Mouse (Mus musculus) myocyte (in vitro differentiated cells): ENCODE measurements around the gene Krt87.

ENCODE experiments used
- CEBPB ChIP-seq: IDR thresholded peaks from 2 replicates; pipeline ENCODE4 v1.6.1; 2011; ENCODE audit warnings: mild to moderate bottlenecking, moderate library complexity; ENCODE audit not compliant: poor library complexity, insufficient read depth, severe bottlenecking
- E2F4 ChIP-seq: IDR thresholded peaks from one replicate; pipeline ENCODE4 v1.6.1; 2011; ENCODE audit warnings: mild to moderate bottlenecking, control low read depth, moderate library complexity; ENCODE audit not compliant: insufficient read depth
- MAX ChIP-seq: IDR thresholded peaks from one replicate; pipeline ENCODE4 v1.6.1; 2011; ENCODE audit warnings: low read depth, mild to moderate bottlenecking, control low read depth
- MYOD1 ChIP-seq, 3 experiments: IDR thresholded peaks; one replicate each; pipeline ENCODE4 v1.6.1; 2011; ENCODE audit warnings: control low read depth in 2 of 3, low read depth in 2 of 3, mild to moderate bottlenecking in 2 of 3, moderate library complexity in 1 of 3; ENCODE audit not compliant: insufficient read length in 2 of 3, control insufficient read depth in 1 of 3
- POLR2A ChIP-seq: IDR thresholded peaks from one replicate; pipeline ENCODE4 v1.6.1; 2011; ENCODE audit warnings: low read depth, mild to moderate bottlenecking, control low read depth, moderate library complexity; ENCODE audit not compliant: insufficient read length
- POLR2AphosphoS2 ChIP-seq: IDR thresholded peaks from one replicate; pipeline ENCODE4 v1.6.1; 2011; ENCODE audit warnings: low read depth, control low read depth; ENCODE audit not compliant: insufficient read length
- REST ChIP-seq: IDR thresholded peaks from one replicate; pipeline ENCODE4 v1.6.1; 2011; ENCODE audit warnings: mild to moderate bottlenecking, control low read depth, moderate library complexity; ENCODE audit not compliant: insufficient read depth, insufficient read length
- SRF ChIP-seq: IDR thresholded peaks from one replicate; pipeline ENCODE4 v1.6.1; 2011; ENCODE audit warnings: low read depth; ENCODE audit not compliant: control insufficient read depth, insufficient read length
- TCF12 ChIP-seq: IDR thresholded peaks from one replicate; pipeline ENCODE4 v1.6.1; 2011; ENCODE audit warnings: mild to moderate bottlenecking, control low read depth; ENCODE audit not compliant: poor library complexity, insufficient read depth, severe bottlenecking
- TCF3 ChIP-seq: IDR thresholded peaks from one replicate; pipeline ENCODE4 v1.6.1; 2011; ENCODE audit warnings: low read depth, control low read depth; ENCODE audit not compliant: insufficient read length
- USF1 ChIP-seq: IDR thresholded peaks from one replicate; pipeline ENCODE4 v1.6.1; 2011; ENCODE audit warnings: low read depth, mild to moderate bottlenecking, control low read depth, moderate library complexity

GRCm38 (mm10) chr15:101459283-101459682 lies 20.7 kb upstream of the Krt87 start:
- no peak for TF ChIP-seq POLR2A
- no peak for TF ChIP-seq USF1
- no peak for TF ChIP-seq E2F4
- TF ChIP-seq MYOD1 (IDR thresholded peaks at IDR 0.05; ENCODE audit: control insufficient read depth in 1 of 3, insufficient read length in 2 of 3, low read depth in 2 of 3): no peak
- TF ChIP-seq MAX: no peak
- TF ChIP-seq SRF: no peak
- no peak for TF ChIP-seq TCF12
- no peak for TF ChIP-seq CEBPB
- no peak for TF ChIP-seq REST
- TF ChIP-seq POLR2AphosphoS2: no peak
- no peak for TF ChIP-seq TCF3
